Mouse (Mus musculus) urinary bladder, postnatal 36 days (tissue): Measurements from ENCODE around the gene Nup188.
A peak's percentile ranks its signal among the peaks of the same experiment; 100 is the strongest.

Source experiments
- DNase-seq, 2 experiments: peaks; one replicate each; pipeline ENCODE4 v3.0.0; 2022; ENCODE audit warnings: low spot score in 2 of 2, mixed read lengths in 1 of 2

Nup188 gene

DNA sequence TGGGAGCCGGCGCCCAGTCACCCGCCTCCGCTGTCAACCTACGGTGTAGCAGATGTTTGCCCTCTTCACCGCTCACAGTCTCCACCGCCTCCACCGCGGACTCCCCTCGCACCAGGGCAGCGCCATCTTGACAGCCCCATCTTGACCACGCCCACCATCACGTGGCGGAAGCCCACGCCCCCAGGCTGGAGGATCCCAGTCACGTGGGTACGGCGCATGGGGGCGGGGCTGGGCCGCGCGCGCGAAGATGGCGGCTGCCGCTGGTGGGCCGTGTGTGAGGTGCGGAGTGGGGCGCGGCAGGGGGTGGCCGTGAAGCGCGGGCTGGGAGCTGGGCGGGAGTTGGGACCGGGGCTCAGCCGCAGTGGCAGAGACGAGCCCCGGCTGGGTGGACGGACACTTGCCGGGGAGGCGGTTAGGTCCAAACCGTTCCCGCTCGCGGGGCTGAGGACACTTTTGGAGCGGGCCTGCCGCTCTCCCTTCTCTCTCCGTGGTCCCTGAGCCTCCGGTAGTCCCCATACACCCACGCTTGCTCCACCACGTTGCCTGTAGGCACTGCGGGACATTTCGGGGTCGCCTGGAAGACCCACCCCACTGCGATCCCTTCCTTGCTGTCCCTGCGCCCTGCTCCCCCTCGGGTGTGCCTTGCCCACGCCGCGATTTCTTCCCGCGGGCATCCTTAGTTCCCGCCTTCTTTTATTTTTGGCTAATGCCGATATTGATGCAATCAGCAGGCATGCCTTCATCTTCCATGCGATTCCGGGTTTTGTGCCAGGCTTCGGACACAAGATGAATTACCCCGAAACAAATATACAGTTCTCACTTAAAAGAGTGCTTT lies at the start of gene Nup188, which contains the start of gene Dolk:
Nup188 (plus strand) TSS at position 206 of the 835 bp plus-strand sequence.
Dolk (minus strand) TSS at position 143 of the 835 bp plus-strand sequence.
- DNase-seq, result peak; percentile 95 to 96

DNA sequence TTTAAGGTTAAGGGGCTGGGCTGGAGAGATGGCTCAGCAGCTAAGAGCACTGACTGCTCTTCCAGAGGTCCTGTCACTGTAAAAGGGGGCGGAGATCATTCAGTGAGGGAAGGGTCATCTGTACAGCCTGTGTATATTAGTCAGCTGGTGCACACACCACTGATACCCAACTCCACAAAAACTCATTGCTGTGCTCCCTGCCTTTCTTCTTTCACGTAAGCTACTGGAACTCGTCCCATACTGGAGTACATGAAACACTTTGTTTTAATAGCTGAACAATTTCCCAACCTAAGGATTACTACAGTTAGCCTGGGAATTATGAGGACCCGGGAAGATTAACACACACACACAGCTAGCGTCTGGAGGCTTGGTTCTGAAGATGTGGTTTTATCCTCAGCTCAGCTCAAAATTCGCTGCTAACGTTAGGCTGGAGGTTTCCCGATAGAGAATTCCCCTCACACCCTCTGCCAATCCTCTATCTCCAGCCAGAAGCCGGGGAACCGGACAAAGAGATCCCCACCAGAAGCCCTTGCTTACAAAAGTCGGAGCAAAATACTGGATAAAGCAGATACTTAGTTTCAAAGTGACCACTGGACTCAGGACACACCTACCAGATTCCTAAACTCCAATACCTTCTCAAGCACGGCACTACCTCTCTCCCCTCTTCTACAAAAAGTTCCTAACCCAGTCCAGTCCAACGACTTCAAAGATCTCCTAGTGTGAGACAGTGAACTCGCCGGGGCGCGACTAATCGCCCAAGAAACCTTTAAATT lies 49.6 kb upstream of the Nup188 start:
- DNase-seq, result no peak

GRCm38 (mm10) chr2:30237199-30237880 lies 48.9 kb upstream of the Nup188 start, which contains the start of gene Lrrc8a:
Lrrc8a (plus strand) TSS chr2:30237715.
- peak; percentile 100 for DNase-seq

GRCm38 (mm10) chr2:30237881-30238280 lies 48.3 kb upstream of the Nup188 start:
- DNase-seq, result peak; percentile 59 to 69

- no peak for DNase-seq
Observed at GRCm38 (mm10) chr2:30238906-30239465, 47.2 kb upstream of the Nup188 start.

DNA sequence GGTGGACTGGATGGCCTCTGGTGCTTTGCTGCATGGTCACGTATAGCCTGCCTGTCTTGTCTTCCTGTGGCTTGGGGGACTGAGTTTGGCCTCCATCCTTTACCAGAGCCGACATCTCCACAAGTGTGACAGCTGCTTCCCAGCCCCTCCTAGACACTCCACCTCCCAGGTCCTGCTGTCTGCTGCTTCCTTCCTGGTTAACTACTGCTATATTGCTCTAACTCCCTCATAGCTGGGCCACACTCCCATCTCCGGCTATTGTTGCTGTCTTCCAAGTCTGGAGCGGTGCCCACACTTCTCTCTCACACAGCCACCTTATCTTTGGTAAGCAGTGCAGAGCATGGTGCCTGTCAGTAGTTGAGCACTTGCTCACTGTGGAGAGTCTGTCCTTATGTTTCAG lies 46.4 kb upstream of the Nup188 start:
- DNase-seq, result no peak

DNA sequence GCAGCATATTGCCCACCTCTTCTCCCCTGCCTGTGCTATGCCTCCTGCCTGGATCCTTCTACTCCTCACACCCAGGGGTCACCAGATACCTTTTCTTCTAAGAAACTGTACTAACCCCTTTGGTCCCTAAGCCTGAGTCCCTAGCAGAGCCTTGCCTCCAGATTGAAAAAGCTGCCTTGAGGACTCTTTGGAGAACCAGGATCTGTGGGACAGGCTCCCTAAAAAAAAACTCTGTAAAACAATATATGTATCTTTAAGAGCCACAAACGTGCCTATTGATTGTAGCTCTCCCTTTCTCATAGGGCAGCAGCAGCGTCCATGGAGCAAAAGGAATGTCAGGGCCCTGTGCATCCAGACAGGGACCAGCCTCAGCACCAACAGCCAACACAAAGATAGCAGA lies 45.9 kb upstream of the Nup188 start, which contains the start of gene Gm28035:
Gm28035 (plus strand) TSS at position 301 of the 400 bp plus-strand sequence.
- DNase-seq, result no peak

GRCm38 (mm10) chr2:30242509-30242908 lies 43.7 kb upstream of the Nup188 start:
- peak in 1 of 2 experiments; percentile 74 for DNase-seq

- DNase-seq, result no peak
Observed at GRCm38 (mm10) chr2:30243391-30243790, 42.8 kb upstream of the Nup188 start.

DNA sequence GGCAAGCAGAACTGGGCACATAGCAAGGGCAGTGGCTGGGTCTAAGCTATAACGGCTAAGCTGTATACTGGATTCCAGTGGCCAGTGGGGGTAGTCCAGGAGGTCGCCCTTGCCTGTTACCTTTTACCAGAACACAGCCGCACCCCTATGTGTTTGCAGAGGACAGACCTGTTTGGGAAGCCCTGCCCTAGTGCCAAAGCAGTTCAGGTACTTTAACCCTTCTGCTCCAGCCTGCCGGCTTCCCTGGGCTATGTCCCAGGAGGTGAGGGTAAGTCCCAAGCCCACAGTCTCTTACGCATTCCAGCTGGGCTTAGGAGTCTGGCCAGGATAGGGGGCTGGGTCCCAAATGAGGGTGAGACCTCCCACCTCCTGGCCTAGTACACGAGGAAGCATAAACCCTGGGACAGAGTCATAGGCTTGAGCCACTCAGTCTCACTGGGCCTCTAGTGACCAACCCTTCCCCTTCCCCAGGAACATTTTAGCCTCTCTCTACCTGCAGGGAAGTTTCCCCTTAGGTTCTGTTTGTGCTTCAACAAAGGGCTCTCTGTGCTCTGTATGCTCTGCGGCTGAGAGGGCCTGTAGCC lies 41.5 kb upstream of the Nup188 start:
- peak; percentile 52 to 60 for DNase-seq

DNA sequence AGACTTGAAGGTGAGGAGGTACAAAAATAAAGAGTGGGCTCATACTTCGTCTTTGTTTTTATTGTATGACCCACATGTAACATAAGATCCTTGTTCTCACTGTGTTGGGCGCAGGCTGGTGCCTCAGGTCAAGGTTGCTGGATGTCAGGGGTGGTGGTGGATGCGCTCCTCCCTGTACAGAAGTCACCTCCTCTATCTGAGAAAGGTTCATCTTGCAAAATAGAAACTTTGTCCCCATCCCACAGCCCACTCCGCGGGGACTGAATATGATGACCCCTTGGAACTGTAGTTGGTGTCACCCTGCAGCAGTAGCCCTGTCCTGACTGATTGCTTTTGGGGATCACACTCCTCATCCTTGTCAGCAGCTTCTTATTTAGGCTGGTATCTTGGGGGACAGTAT lies 39.2 kb upstream of the Nup188 start:
- no peak for DNase-seq

- no peak for DNase-seq
Observed at GRCm38 (mm10) chr2:30247681-30248080, 38.5 kb upstream of the Nup188 start.

DNA sequence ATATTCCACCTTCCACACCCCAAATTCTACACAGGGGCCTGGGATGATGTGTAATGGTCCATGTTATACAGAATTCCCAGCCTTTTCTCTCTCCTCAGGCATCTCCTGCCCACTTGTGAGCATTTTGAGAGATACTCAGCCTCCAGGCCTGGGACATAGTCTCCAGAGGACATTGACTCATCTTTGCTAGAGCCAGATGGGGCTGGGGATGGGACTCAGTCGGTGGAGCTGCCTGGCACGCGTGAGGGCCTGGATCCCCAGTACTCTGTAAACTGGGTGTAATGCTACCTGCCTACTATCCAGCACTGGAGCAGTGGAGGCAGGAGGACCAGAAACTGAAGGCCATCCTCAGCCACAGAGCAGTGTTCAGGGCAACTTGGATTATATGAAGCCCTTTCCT lies 37.0 kb upstream of the Nup188 start:
- no peak for DNase-seq

GRCm38 (mm10) chr2:30250166-30251128 lies 35.8 kb upstream of the Nup188 start:
- no peak for DNase-seq

DNA sequence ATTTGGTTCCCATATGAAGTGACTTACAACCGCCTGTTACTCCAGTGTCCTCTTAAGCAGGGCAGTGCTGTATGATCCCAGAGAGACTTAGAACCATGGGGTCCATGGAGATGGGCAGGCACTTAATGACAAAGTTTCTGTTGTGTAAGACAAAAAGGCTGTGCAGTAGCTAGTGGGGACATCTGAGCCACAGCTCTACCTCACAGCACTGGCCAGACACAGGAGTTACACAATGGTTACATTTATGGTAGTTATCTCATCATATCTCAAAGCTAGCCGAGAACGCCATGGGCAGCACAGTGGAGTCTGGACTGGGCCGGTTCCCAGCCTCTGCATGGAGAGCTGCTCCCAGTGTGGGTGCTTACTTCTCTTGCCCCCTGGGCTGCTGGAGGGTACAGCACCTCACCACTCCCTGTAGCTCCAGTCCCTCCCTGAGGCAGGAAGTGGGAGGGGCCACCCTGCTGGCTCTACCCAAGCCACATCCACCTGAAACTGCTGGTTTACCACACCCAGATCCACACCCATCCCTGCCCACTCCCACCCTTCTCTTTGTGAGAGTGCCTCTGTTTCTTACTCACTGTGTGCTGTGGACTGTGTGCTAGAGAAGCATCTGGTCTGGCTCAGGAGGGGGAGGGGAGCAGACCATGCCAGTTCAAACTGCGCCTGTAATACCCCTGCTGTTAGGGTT lies 34.6 kb upstream of the Nup188 start:
- DNase-seq, result peak; percentile 69 to 72

DNA sequence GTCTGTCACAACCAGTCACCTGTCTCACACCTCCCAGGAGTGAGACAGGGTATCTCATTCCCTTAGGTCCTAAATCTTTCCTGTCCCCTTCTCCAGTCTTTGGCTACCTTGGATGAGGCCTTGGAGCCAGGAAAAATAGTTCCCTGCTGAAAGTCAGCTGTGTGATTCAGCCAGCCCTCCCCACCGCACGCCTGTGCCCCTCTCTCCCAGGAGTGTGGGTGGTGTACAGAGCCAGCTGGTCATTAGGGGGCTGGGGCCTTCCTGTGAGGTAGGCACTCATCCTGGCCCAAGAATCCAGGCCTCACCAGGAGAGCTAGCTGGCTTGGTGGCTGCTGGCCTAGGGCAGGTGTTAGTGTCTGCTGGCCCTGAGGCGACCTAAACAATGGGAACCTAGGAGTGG lies 33.7 kb upstream of the Nup188 start:
- DNase-seq, result no peak

DNA sequence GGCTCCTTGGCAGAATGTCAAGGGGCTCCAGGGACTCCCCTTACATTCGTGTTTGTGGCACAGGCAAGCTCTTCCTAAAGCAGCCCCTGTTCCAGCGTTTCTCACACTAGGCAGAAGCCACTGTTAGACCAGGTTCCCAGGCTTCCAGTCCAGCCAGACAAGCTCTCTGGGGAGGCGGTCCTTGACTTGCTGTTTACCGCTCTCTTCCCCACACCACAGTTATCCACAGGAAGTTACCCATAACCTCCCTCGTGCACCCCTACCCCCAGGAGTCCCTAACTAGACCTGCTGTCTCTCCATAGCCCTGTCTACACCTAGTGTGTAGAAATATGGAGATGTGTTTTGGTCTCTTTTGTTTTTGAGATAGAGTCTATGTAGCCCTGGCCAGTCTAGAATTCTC lies 32.4 kb upstream of the Nup188 start:
- DNase-seq, result no peak

DNA sequence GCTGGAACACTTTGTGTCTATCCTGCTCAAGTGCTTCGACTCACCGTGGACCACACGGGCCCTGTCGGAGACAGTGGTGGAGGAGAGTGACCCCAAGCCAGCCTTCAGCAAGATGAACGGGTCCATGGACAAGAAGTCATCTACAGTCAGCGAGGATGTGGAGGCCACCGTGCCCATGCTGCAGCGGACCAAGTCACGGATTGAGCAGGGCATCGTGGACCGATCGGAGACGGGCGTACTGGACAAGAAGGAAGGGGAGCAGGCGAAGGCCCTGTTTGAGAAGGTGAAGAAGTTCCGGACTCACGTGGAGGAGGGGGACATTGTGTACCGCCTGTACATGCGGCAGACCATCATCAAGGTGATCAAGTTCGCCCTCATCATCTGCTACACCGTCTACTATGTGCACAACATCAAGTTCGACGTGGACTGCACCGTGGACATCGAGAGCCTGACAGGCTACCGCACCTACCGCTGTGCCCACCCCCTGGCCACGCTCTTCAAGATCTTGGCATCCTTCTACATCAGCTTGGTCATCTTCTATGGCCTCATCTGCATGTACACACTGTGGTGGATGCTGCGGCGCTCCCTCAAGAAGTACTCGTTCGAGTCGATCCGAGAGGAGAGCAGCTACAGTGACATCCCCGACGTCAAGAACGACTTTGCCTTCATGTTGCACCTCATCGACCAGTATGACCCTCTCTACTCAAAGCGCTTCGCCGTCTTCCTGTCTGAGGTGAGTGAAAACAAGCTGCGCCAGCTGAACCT lies 30.4 kb upstream of the Nup188 start:
- DNase-seq, result no peak
